Mouse (Mus musculus) heart, adult 2 months (tissue): ENCODE results near the gene Fkbp10. TPM values are rescaled to one million over a fixed set of nuclear protein-coding genes. Genes with fewer than 3 reads are reported as not detected.

Source experiments
- DNase-seq, 2 experiments: peaks; one replicate each; pipeline ENCODE4 v3.0.0; 2021
- H3K27ac ChIP-seq: fragments of 200-600 bp; 2 replicates; pipeline ENCODE4 v1.8.1; 2022
- H3K27me3 ChIP-seq: fragments of 200-500 bp; 2 replicates; pipeline ENCODE4 v1.6.1; 2012; ENCODE audit warnings: mild to moderate bottlenecking, low read length, inconsistent platforms, mixed read lengths; ENCODE audit not compliant: control insufficient read depth, insufficient read depth
- H3K36me3 ChIP-seq: fragments of 200-500 bp; 2 replicates; pipeline ENCODE4 v1.6.1; 2012; ENCODE audit warnings: low read length, inconsistent platforms; ENCODE audit not compliant: control insufficient read depth, insufficient read depth
- H3K4me1 ChIP-seq: fragments of 200-500 bp; 2 replicates; pipeline ENCODE4 v1.6.1; 2011; ENCODE audit warnings: low read length; ENCODE audit not compliant: control insufficient read depth, insufficient read depth
- H3K4me3 ChIP-seq: fragments of 200-600 bp; 2 replicates; pipeline ENCODE4 v1.8.1; 2022
- H3K79me2 ChIP-seq: fragments of 200-500 bp; replicated peaks from 2 replicates; pipeline ENCODE4 v1.6.1; 2012; ENCODE audit warnings: mild to moderate bottlenecking, inconsistent platforms, low read length, moderate library complexity, mixed read lengths; ENCODE audit not compliant: control insufficient read depth, insufficient read depth
- H3K9ac ChIP-seq: fragments of 200-500 bp; 2 replicates; pipeline ENCODE4 v1.6.1; 2012; ENCODE audit warnings: low read depth, mild to moderate bottlenecking, control low read depth, inconsistent platforms, low read length, mixed read lengths
- CTCF ChIP-seq: fragments of 200-600 bp; IDR thresholded peaks from 2 replicates; pipeline ENCODE4 v1.8.1; 2022; ENCODE audit warnings: antibody characterized with exemption, mild to moderate bottlenecking, moderate library complexity
- EP300 ChIP-seq: fragments of 200-500 bp; IDR thresholded peaks from 2 replicates; pipeline ENCODE4 v1.6.1; 2011; ENCODE audit warnings: low read depth, low read length, control low read depth; ENCODE audit not compliant: insufficient read depth
- POLR2A ChIP-seq: fragments of 200-500 bp; IDR thresholded peaks from 2 replicates; pipeline ENCODE4 v1.6.1; 2011; ENCODE audit warnings: mild to moderate bottlenecking, low read depth, low read length, control low read depth; ENCODE audit not compliant: insufficient read depth
- WGBS: fragments of 180-500 bp; shearing (Covaris S2); methylation state at CpG from one replicate; pipeline ENCODE4 v1.1.7; 2018; 5-methylcytosine and 5-hydroxymethylcytosine counted together
- intact Hi-C: fragments of 180-260 bp; cut with DNase I; formaldehyde crosslinking; loops from one replicate; pipeline ENCODE4 v1.15.1; 2025
- polyA plus RNA-seq: library from polyadenylated mRNA; depleted of rRNA; stranded (reverse); fragments of >200 nt; gene quantifications from 2 replicates; pipeline ENCODE4 v1.2.3, GENCODE M21; 2012
- total RNA-seq, 2 experiments: library from RNA; stranded (reverse); gene quantifications; 2 replicates each; pipeline ENCODE4 v1.2.3; 2021

The Fkbp10 gene
- total and polyA plus RNA-seq, 3 experiments: 7.4 to 24.8 (median 7.5) TPM

- TF ChIP-seq POLR2A (no peak), CTCF (no peak), EP300 (no peak)
Observed at GRCm38 (mm10) chr11:100457247-100457646, 41.8 kb downstream of the Fkbp10 start.

GRCm38 (mm10) chr11:100457711-100458110 lies 42.2 kb downstream of the Fkbp10 start:
- H3K4me1 ChIP-seq: no peaks in the 10 kb centered on the region
- H3K36me3 ChIP-seq: peaks cover 7% of the 10 kb centered on the region
- no peaks in the 10 kb centered on the region for H3K27me3 ChIP-seq
- TF ChIP-seq POLR2A (no peak), EP300 (no peak), CTCF (no peak)
- no peak overlapping the region for H3K27ac ChIP-seq
- intact Hi-C loops: no loop called here
- H3K9ac ChIP-seq: no peak overlapping the region
- 83% methylated on average over 5 of the region's 5 CpGs for WGBS
- H3K4me3 ChIP-seq: no peak overlapping the region
- no peak for DNase-seq
- no peaks in the 10 kb centered on the region for H3K79me2 ChIP-seq

More at GRCm38 (mm10) chr11:100457247-100457646, 41.8 kb downstream of the Fkbp10 start:
- 81% methylated on average over 4 of the region's 4 CpGs for WGBS
- peaks cover 7% of the 10 kb centered on the region for H3K36me3 ChIP-seq
- intact Hi-C loops: no loop called here
- H3K27me3 ChIP-seq: no peaks in the 10 kb centered on the region
- H3K4me3 ChIP-seq: no peak overlapping the region
- no peak overlapping the region for H3K9ac ChIP-seq
- no peak for DNase-seq
- no peak overlapping the region for H3K27ac ChIP-seq
- no peaks in the 10 kb centered on the region for H3K4me1 ChIP-seq
- no peaks in the 10 kb centered on the region for H3K79me2 ChIP-seq

DNA sequence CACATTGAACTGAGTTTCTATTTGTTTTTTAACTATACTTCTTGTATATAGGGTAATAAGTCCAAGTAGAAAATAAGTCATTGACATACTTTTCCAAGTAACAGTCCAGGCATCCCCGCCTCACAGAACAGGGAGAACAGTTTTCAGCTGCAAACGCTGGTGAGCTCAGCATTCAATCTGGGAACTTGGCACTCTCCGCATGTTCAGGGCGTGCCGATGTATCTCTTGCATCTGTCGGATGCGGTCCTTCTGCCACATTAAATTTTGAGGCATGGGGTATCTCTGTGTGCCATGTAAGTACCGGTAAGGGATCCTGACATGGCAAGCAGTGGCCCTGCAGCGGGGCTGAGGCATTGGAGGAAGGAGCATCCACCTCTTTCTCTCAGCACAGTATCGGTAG lies 47.2 kb downstream of the Fkbp10 start:
- no peaks in the 10 kb centered on the region for H3K4me1 ChIP-seq
- intact Hi-C loops: no loop called here
- DNase-seq: no peak
- WGBS: 86% methylated on average over 10 of the region's 10 CpGs
- 0 out of 2 replicates have a peak, but pooled peaks cover 4% of the 10 kb centered on the region for H3K79me2 ChIP-seq
- H3K27me3 ChIP-seq: no peaks in the 10 kb centered on the region
- no peak overlapping the region for H3K4me3 ChIP-seq
- H3K27ac ChIP-seq: no peak overlapping the region
- TF ChIP-seq CTCF (no peak), POLR2A (no peak), EP300 (no peak)
- no peak overlapping the region for H3K9ac ChIP-seq
- H3K36me3 ChIP-seq: peaks cover 7% of the 10 kb centered on the region

GRCm38 (mm10) chr11:100465229-100465792 lies 49.8 kb downstream of the Fkbp10 start:
- WGBS: 85% methylated on average over 1 of the region's 1 CpGs

DNA sequence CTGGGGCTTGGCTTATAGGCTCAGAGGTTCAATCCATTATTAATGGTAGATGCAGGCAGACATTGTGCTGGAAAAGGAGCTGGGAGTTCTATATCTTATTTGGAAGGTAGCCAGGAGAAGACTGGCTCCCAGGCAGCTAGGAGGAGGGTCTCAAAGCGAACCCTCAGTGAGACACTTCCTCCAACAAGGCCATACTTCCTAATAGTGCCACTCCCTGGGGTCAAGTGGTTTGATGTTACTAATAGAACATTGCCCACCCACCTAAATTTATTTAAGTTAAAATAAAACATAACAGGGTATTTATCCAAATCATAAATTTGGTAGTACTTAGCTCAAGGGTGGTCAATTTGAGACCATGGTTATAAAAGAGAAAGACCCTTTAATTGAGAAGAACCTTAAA lies 50.3 kb downstream of the Fkbp10 start:
- H3K79me2 ChIP-seq: peaks cover 5% of the 10 kb centered on the region; the same call in 1 of the 2 replicates
- no peak overlapping the region for H3K27ac ChIP-seq
- H3K27me3 ChIP-seq: no peaks in the 10 kb centered on the region
- TF ChIP-seq EP300 (no peak), CTCF (no peak), POLR2A (no peak)
- DNase-seq: no peak
- intact Hi-C loops: no loop called here
- H3K4me1 ChIP-seq: peaks cover under 1% of the 10 kb centered on the region; the same call in 1 of the 2 replicates
- H3K36me3 ChIP-seq: peaks cover 10% of the 10 kb centered on the region
- H3K9ac ChIP-seq: no peak overlapping the region
- no peak overlapping the region for H3K4me3 ChIP-seq
- WGBS: 74% methylated on average over 1 of the region's 1 CpGs

More at GRCm38 (mm10) chr11:100465229-100465792, 49.8 kb downstream of the Fkbp10 start:
- Histone ChIP-seq H3K79me2 (peaks cover 5% of the 10 kb centered on the region; the same call in 1 of the 2 replicates), H3K9ac (no peak overlapping the region), H3K36me3 (peaks cover 5% of the 10 kb centered on the region), H3K4me3 (no peak overlapping the region), H3K27ac (no peak overlapping the region), H3K4me1 (no peaks in the 10 kb centered on the region), H3K27me3 (no peaks in the 10 kb centered on the region)
- DNase-seq: no peak
- TF ChIP-seq EP300: no peak
- no peak for TF ChIP-seq POLR2A
- TF ChIP-seq CTCF: no peak
- intact Hi-C loops: no loop called here

DNA sequence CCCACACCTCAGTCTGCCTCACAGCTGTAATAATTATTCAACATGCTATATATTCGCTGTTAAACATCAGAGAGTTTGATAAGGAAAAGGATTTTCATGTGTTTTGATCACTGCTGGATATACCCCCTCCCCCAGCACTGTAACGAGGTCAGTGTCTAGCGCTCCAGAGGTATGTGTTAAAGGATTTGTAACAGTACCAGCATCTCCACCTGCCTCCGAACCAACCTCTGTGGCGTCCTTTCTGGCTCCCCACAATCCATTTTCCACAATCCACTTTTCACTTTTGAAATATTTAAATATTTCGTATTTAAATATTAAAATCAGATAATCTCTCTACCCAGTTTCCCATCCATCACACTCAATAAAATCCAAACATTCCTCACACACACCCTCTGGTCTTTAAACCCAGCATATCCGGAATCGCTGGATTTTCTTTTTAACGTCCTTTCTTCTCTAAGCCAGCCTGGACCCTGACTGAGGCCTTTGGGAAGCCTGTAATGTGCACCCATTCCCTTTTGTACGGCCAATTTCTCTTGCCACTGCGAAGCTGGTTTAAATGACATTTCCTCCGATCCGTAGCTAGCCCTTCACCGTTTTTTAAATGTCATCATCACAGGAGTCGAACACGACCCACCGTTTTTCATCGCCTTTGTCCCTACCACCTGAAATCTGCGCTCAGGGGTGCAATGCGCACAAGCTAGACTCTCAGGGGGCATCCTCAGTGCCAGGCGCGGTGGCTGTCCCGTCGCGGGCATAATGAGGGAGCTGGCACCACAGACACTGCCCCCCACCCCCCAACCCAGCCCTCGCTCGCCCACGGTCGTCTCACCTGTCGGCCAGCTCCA lies 56.1 kb downstream of the Fkbp10 start:
- peak in 1 of 2 experiments; percentile 7 for DNase-seq
- peak overlapping the region; percentile 93 for H3K4me3 ChIP-seq
- H3K36me3 ChIP-seq: peaks cover 8% of the 10 kb centered on the region
- peak overlapping the region; percentile 76 for H3K27ac ChIP-seq
- peaks cover 6% of the 10 kb centered on the region for H3K4me1 ChIP-seq
- peaks cover 10% of the 10 kb centered on the region for H3K79me2 ChIP-seq
- H3K27me3 ChIP-seq: no peaks in the 10 kb centered on the region
- intact Hi-C loops: loop anchor here (1.0 to 2.0 kb wide), 3 partner anchors 30 to 109 kb away; partner anchors contain the start of genes Klhl10 and Nt5c3b
- WGBS: 6% methylated on average over 30 of the region's 30 CpGs
- TF ChIP-seq POLR2A (no peak), EP300 (no peak), CTCF (no peak)
- peak overlapping the region; percentile 97 for H3K9ac ChIP-seq
